Mouse (Mus musculus): ENCODE data around the gene Fam210b. TPM values are rescaled to one million over a fixed set of nuclear protein-coding genes. Genes with fewer than 3 reads are reported as not detected.

The Fam210b gene
- polyA plus RNA-seq, 1 experiment from 2014 or later, result 21.6 TPM

DNA sequence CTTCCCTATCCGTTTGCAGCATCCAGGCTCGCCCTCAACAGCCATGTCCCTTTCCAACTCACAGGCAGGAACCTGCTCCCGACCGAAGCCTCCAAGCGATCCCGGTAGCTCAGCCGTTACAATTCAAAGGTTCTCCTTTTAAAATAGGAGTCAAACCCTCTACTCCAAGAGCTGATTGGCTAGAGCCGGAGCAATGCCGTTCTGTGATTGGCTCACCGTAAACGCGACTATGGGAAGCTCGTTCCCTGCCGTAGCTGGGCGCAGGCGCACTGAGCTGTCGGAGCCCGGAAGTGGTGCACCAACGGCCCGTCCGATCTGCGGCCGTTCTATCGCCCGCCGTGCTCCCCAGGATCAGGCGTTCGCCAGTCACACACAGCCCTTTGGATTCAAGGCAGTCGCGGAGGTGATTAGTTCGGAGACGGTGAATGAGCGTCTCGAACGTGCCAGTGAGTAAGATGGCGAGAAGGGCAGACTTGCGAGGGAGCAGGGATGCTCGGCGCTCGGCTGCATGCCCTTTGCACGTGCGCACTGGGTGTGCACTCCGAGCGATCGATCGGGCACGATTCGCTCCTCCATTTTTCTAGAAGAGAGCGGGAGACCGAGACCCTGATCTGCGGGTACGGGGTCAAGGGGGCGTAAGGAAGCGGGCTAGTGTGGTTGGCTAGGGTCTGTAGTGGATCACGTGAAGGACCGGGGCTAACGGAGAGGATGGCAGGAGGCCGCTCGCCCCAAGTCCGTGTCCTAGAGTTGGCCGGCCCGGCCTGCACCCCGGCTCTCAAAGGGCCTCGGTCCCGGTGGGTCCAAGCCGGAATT is 25.3 kb downstream of the Fam210b start, which contains the start of the genes Aurka and Cstf1:
TSS of gene Aurka (minus strand) at position 125 of the 813 bp plus-strand sequence.
TSS of gene Cstf1 (plus strand) at position 271 of the 813 bp plus-strand sequence.
- H3K36me3 ChIP-seq (ENCODE audit: control insufficient read depth, insufficient read depth, low read length), result peaks cover 23% of the 10 kb centered on the region
- peak; percentile 98 for ATAC-seq (ENCODE audit: insufficient read depth, low FRiP score)
- peak within 1 kb of the TSS; percentile 97 for H3K9ac ChIP-seq (ENCODE audit: low read length)
- peak within 1 kb of the TSS; percentile 70 for H3K4me2 ChIP-seq (ENCODE audit: low read depth, low read length)
- H3K27me3 ChIP-seq (ENCODE audit: control insufficient read depth, insufficient read depth, low read length), result no peaks in the 10 kb centered on the region
- WGBS, result under 1% methylated on average over 66 of the region's 66 CpGs
- H3K4me3 ChIP-seq (replicated peaks; ENCODE audit: low read length), result peak within 1 kb of the TSS; percentile 96
- H3K4me1 ChIP-seq (ENCODE audit: control insufficient read depth, insufficient read depth, low read length), result peaks cover 19% of the 10 kb centered on the region
- peak within 1 kb of the TSS; percentile 84 for H3K27ac ChIP-seq (ENCODE audit: low read length)
- no peaks in the 10 kb centered on the region for H3K9me3 ChIP-seq (replicated peaks; ENCODE audit: control insufficient read depth, low read length)

- peaks cover 29% of the 10 kb centered on the region for H3K36me3 ChIP-seq (ENCODE audit: control insufficient read depth, insufficient read depth, low read length)
- H3K4me3 ChIP-seq (replicated peaks; ENCODE audit: low read length), result peak overlapping the region; percentile 96
- H3K27ac ChIP-seq (ENCODE audit: low read length), result peak overlapping the region; percentile 84; the same call in 1 of the 2 replicates
- H3K9ac ChIP-seq (ENCODE audit: low read length), result peak overlapping the region; percentile 97
- H3K4me2 ChIP-seq (ENCODE audit: low read depth, low read length), result peak overlapping the region; percentile 70
- no peak for ATAC-seq (ENCODE audit: insufficient read depth, low FRiP score)
- under 1% methylated on average over 11 of the region's 11 CpGs for WGBS
- H3K9me3 ChIP-seq (replicated peaks; ENCODE audit: control insufficient read depth, low read length), result no peaks in the 10 kb centered on the region
- peaks cover 19% of the 10 kb centered on the region for H3K4me1 ChIP-seq (ENCODE audit: control insufficient read depth, insufficient read depth, low read length)
- H3K27me3 ChIP-seq (ENCODE audit: control insufficient read depth, insufficient read depth, low read length), result no peaks in the 10 kb centered on the region
These were observed 25.9 kb downstream of the Fam210b start for GRCm38 (mm10) chr2:172371258-172371657.

DNA sequence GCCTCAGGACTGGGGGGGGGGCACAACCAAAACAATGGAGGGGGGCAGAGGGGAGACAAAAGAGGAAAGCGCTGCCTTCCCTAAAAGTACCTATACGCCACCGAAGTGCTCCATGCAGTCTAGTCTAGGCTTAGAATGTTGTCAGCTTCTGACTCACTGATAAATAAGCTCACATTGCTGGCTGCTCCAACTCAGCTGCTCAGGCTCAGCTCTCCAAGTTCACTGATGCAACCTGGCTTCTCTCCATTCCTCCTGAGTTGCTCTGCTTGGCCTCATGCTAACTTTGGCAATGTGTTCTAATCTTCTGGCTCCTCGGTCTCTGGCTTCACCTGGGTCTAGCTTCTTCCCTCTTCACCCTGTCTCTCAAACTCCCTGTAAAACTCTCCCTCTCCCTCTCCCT is 31.2 kb downstream of the Fam210b start:
- H3K27me3 ChIP-seq (ENCODE audit: control insufficient read depth, insufficient read depth, low read length), result no peaks in the 10 kb centered on the region
- H3K4me1 ChIP-seq (ENCODE audit: control insufficient read depth, insufficient read depth, low read length), result peaks cover 3% of the 10 kb centered on the region; the same call in 1 of the 2 replicates
- no peak overlapping the region for H3K4me2 ChIP-seq (ENCODE audit: low read depth, low read length)
- no peak overlapping the region for H3K9ac ChIP-seq (ENCODE audit: low read length)
- no peaks in the 10 kb centered on the region for H3K9me3 ChIP-seq (replicated peaks; ENCODE audit: control insufficient read depth, low read length)
- 75% methylated on average over 4 of the region's 4 CpGs for WGBS
- no peak overlapping the region for H3K27ac ChIP-seq (ENCODE audit: low read length)
- ATAC-seq (ENCODE audit: insufficient read depth, low FRiP score), result no peak
- H3K36me3 ChIP-seq (ENCODE audit: control insufficient read depth, insufficient read depth, low read length), result peaks cover 38% of the 10 kb centered on the region
- H3K4me3 ChIP-seq (replicated peaks; ENCODE audit: low read length), result no peak overlapping the region

DNA sequence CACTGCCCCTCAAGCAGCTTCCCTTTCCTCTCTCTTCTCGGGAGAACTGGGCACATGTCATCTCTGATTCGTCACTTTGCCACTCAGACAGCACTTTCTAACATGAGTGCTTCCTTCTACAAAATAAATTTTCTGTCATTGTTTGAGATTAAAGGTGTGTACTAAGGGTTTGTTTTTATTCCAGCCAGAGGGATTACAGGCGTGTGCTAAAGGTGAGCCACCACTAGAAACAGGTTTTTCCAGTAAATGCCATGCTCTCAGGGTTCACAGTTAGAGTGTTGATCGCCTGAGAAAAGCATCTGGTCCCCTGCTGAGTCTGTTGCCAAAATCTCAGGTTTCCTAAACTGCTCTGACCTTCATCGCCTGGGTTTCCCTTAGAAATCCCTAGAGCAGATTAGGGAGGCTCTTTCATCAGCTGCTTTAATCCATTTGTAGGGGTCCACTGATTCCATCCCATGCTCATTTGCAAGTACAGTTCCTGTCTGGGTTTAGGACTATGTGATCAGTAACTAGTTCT is 31.7 kb downstream of the Fam210b start:
- no peaks in the 10 kb centered on the region for H3K4me1 ChIP-seq (ENCODE audit: control insufficient read depth, insufficient read depth, low read length)
- peak overlapping the region; percentile 33; the same call in 1 of the 2 replicates for H3K27ac ChIP-seq (ENCODE audit: low read length)
- ATAC-seq (ENCODE audit: insufficient read depth, low FRiP score), result peak; percentile 54; the same call in 1 of the 2 replicates
- no peaks in the 10 kb centered on the region for H3K27me3 ChIP-seq (ENCODE audit: control insufficient read depth, insufficient read depth, low read length)
- H3K36me3 ChIP-seq (ENCODE audit: control insufficient read depth, insufficient read depth, low read length), result peaks cover 41% of the 10 kb centered on the region
- no peak overlapping the region for H3K9ac ChIP-seq (ENCODE audit: low read length)
- no peak overlapping the region for H3K4me2 ChIP-seq (ENCODE audit: low read depth, low read length)
- H3K9me3 ChIP-seq (replicated peaks; ENCODE audit: control insufficient read depth, low read length), result no peaks in the 10 kb centered on the region
- H3K4me3 ChIP-seq (replicated peaks; ENCODE audit: low read length), result no peak overlapping the region
- 57% methylated on average over 5 of the region's 5 CpGs for WGBS

DNA sequence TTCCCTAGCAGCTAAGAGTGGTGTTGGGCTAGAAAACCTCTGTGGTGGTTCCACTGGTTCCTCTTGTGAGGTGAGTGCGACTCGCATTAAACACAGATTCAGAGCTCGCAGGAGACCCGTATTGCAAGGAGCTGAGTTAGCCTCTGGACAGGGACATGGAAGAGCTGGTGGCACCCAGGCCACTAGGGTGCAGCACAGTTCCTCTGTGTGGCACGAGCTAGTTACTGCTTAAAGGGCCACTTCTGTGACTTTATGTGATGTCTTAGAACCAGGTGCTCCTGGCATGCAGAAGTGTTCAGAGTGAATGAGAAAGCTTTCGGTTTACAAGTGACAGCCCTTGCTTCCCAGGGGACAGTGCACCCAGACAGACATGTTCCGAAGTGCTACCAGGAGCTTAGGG is 33.0 kb downstream of the Fam210b start:
- H3K36me3 ChIP-seq (ENCODE audit: control insufficient read depth, insufficient read depth, low read length), result peaks cover 45% of the 10 kb centered on the region
- no peak for ATAC-seq (ENCODE audit: insufficient read depth, low FRiP score)

GRCm38 (mm10) chr2:172380513-172380912 is 35.1 kb downstream of the Fam210b start:
- Histone ChIP-seq H3K9me3 (replicated peaks; ENCODE audit: control insufficient read depth, low read length) (no peaks in the 10 kb centered on the region), H3K27me3 (ENCODE audit: control insufficient read depth, insufficient read depth, low read length) (no peaks in the 10 kb centered on the region), H3K27ac (ENCODE audit: low read length) (no peak overlapping the region), H3K4me3 (replicated peaks; ENCODE audit: low read length) (no peak overlapping the region), H3K4me2 (ENCODE audit: low read depth, low read length) (no peak overlapping the region), H3K36me3 (ENCODE audit: control insufficient read depth, insufficient read depth, low read length) (peaks cover 34% of the 10 kb centered on the region), H3K4me1 (ENCODE audit: control insufficient read depth, insufficient read depth, low read length) (no peaks in the 10 kb centered on the region), H3K9ac (ENCODE audit: low read length) (no peak overlapping the region)
- no peak for ATAC-seq (ENCODE audit: insufficient read depth, low FRiP score)
- 92% methylated on average over 17 of the region's 17 CpGs for WGBS

More for the DNA sequence above, 33.0 kb downstream of the Fam210b start:
- Histone ChIP-seq H3K9ac (ENCODE audit: low read length) (no peak overlapping the region), H3K27me3 (ENCODE audit: control insufficient read depth, insufficient read depth, low read length) (no peaks in the 10 kb centered on the region), H3K4me3 (replicated peaks; ENCODE audit: low read length) (no peak overlapping the region), H3K4me2 (ENCODE audit: low read depth, low read length) (no peak overlapping the region), H3K27ac (ENCODE audit: low read length) (no peak overlapping the region), H3K4me1 (ENCODE audit: control insufficient read depth, insufficient read depth, low read length) (no peaks in the 10 kb centered on the region), H3K9me3 (replicated peaks; ENCODE audit: control insufficient read depth, low read length) (no peaks in the 10 kb centered on the region)
- WGBS, result 74% methylated on average over 7 of the region's 7 CpGs

- H3K27ac ChIP-seq (ENCODE audit: low read length), result no peak overlapping the region
- ATAC-seq (ENCODE audit: insufficient read depth, low FRiP score), result no peak
- H3K4me2 ChIP-seq (ENCODE audit: low read depth, low read length), result no peak overlapping the region
- H3K36me3 ChIP-seq (ENCODE audit: control insufficient read depth, insufficient read depth, low read length), result peaks cover 27% of the 10 kb centered on the region
- no peaks in the 10 kb centered on the region for H3K27me3 ChIP-seq (ENCODE audit: control insufficient read depth, insufficient read depth, low read length)
- whole genome bisulfite sequencing, result 93% methylated on average over 11 of the region's 11 CpGs
- no peak overlapping the region for H3K4me3 ChIP-seq (replicated peaks; ENCODE audit: low read length)
- H3K4me1 ChIP-seq (ENCODE audit: control insufficient read depth, insufficient read depth, low read length), result no peaks in the 10 kb centered on the region
- no peaks in the 10 kb centered on the region for H3K9me3 ChIP-seq (replicated peaks; ENCODE audit: control insufficient read depth, low read length)
- H3K9ac ChIP-seq (ENCODE audit: low read length), result no peak overlapping the region
These were observed 36.0 kb downstream of the Fam210b start for GRCm38 (mm10) chr2:172381341-172381740.

DNA sequence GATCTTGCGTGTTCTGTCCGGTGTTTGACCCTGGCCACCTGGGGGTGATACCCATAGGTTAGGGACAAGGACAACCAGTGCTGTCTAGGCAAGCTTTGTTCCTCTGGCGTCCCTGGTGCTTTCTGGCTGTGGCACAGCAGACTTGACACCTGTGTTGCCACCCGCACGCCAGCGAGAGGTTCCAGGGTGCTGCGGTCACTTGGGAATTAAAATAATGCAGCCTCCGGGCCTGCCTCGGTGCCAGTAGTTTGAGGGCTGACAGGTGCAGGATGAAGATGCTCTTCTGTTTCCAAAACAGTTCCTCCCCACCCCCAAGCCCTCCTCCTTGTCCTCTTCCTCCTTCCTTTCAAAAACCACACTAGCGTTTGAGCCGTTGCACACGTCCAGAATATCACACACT is 36.5 kb downstream of the Fam210b start:
- no peak overlapping the region for H3K9ac ChIP-seq (ENCODE audit: low read length)
- 85% methylated on average over 12 of the region's 12 CpGs for WGBS
- H3K36me3 ChIP-seq (ENCODE audit: control insufficient read depth, insufficient read depth, low read length), result peaks cover 27% of the 10 kb centered on the region
- H3K9me3 ChIP-seq (replicated peaks; ENCODE audit: control insufficient read depth, low read length), result no peaks in the 10 kb centered on the region
- no peak for ATAC-seq (ENCODE audit: insufficient read depth, low FRiP score)
- no peaks in the 10 kb centered on the region for H3K27me3 ChIP-seq (ENCODE audit: control insufficient read depth, insufficient read depth, low read length)
- H3K4me3 ChIP-seq (replicated peaks; ENCODE audit: low read length), result no peak overlapping the region
- H3K27ac ChIP-seq (ENCODE audit: low read length), result no peak overlapping the region
- no peaks in the 10 kb centered on the region for H3K4me1 ChIP-seq (ENCODE audit: control insufficient read depth, insufficient read depth, low read length)
- H3K4me2 ChIP-seq (ENCODE audit: low read depth, low read length), result no peak overlapping the region

- Histone ChIP-seq H3K4me3 (replicated peaks; ENCODE audit: low read length) (no peak overlapping the region), H3K9me3 (replicated peaks; ENCODE audit: control insufficient read depth, low read length) (no peaks in the 10 kb centered on the region), H3K9ac (ENCODE audit: low read length) (no peak overlapping the region), H3K27me3 (ENCODE audit: control insufficient read depth, insufficient read depth, low read length) (no peaks in the 10 kb centered on the region), H3K36me3 (ENCODE audit: control insufficient read depth, insufficient read depth, low read length) (peaks cover 27% of the 10 kb centered on the region), H3K4me2 (ENCODE audit: low read depth, low read length) (no peak overlapping the region), H3K27ac (ENCODE audit: low read length) (no peak overlapping the region), H3K4me1 (ENCODE audit: control insufficient read depth, insufficient read depth, low read length) (no peaks in the 10 kb centered on the region)
- 93% methylated on average over 3 of the region's 3 CpGs for WGBS
- no peak for ATAC-seq (ENCODE audit: insufficient read depth, low FRiP score)
These were observed 39.4 kb downstream of the Fam210b start for GRCm38 (mm10) chr2:172384715-172385114.
